Mouse (Mus musculus) liver (tissue): ENCODE results near the gene Cfap74.

Experiments used
- DNase-seq: peaks from one replicate; pipeline ENCODE4 v3.0.0-alpha.2; 2020; ENCODE audit warnings: mixed read lengths

Gene Cfap74

DNA sequence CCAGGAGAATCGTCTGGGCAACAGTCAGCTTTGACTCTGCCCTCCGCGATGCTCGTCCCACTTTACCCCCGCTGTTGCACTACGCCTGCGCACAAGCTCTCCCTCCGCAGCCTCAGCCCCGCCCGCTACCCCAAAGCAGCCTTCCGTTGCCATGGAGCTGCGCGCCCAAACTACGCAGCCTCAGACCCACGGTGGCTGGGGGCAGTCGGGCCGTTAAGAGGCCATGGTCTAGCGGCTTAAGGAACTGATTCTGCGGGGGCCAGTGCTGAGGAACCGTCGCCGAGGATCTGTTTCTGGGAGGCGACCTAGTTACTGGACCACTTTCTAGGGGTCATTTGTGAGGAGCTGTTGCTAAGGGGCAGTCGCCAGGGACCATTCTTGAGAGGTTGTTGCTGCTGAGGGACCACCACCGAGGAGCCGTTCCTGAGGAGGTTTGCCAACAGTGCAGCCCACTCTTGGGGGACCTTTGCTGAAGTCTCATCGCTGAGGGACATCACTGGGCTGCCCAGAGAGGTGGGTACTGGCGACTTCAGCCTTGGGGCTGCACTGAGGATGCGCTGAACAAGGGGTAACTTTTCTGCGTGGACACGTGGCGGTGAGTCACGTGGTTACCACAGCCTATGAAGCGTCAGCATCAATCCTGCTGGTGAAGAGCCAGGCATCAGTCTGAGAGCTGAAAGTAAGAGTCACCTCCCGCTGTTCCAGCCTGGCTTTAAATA lies at the start of gene Cfap74:
Gene Cfap74 (plus strand): TSS at position 133 of the 719 bp plus-strand sequence.
- DNase-seq, result peak; percentile 58

DNA sequence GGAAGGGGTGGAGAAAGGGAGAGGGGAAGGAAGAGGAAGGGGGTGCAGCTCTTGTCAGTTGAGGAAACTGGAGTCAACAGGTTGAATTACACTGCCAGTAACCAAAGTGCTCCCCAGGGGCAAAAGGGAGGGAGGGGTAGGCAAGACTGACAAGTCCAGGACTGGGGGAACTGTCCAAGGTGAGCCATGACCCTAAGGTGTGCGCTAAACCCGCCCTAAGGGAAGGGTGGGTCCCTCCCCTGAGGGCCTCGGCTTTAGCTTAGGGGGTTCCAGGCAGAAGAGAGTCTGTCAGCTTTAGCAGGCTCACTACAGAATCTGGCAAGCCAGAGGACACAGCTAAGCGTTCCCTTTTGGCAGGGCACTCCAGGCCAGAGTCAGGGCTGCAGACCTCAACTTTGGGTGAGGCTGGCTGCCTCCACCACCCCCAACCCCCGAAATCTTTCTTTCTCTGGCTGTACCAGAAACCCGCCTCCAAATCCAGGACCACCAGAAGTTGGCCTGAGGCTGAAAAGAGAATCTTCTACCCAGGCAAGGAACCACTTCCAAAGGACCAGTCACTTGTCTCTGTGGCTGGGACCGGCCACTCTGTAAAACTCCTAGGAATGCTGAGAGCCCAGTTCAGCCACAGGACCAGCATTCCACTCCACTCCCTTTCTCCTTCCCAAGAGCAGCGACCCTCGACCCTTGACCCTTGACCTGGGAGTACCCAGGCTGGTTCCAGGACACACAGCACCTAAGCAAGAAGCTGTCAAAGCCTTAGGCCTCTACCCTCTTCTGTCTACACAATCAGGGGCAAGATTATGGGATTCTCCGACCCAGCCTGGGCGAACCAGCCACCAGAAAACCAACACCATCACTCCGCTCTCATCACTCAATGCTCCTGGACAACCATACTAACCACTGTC lies 49.2 kb upstream of the Cfap74 start:
- no peak for DNase-seq

DNA sequence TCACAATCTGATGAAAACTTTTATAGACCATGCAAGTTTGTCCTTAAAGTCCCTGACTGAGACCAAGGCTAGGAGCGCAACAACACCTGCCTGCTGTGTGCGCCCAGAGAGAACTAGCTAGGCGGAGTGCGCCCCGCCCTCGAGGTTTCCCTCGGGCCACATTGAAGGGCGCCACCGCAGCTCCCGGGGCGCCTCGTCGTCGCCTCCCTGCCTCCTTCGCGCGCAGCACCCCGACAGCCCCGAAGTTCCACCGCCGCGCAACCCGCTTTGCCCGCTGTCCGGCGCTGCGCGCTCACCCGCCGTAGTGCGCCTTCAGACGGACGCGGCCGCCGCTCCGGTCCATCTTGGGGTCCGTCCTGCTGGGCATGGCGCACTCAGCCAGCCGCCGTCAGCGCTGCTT lies 48.1 kb upstream of the Cfap74 start:
- no peak for DNase-seq

GRCm38 (mm10) chr4:155361303-155361791 lies 47.6 kb upstream of the Cfap74 start, which contains the start of gene Prkcz:
TSS of gene Prkcz (minus strand) at chr4:155361361.
- peak; percentile 74 for DNase-seq

GRCm38 (mm10) chr4:155362443-155362842 lies 46.5 kb upstream of the Cfap74 start:
- no peak for DNase-seq

DNA sequence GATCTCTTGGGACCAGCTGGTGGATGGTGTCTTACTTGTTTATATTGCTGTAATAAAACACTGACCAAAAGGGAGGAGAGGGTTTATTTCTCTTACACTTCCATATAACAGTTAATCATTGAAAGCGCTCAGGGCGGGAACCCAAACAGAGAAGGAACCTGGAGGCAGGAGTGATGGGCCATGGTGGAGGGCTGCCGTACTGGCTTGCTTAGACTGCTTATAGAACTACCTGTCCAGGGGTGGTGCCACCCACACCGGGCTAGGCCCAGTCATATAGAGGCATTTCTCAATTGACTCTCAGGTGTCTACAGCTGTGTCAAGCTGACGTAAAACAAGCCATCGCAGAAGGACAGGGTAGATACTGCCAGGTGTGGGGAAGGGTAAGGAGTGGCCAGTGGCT lies 42.2 kb upstream of the Cfap74 start:
- no peak for DNase-seq

DNA sequence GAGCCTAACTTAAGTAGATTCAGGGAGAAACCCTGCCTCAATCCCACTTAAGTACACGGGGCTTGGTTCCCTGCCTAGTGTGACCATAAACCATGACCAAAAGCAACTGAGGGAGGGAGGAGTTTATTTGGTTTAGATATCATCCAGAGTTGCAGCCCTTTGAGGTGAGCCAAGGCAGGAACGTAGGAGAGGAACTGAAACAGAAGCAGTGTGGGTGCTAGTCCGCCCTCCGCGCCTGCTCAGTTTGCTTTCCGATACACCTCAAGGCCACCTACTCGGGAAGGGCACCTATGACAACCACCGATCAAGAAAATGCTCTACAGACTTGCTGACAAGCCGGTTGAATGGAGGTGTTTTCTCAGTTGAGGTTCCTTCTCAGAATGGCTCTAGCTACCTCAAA lies 41.3 kb upstream of the Cfap74 start:
- DNase-seq, result no peak

- DNase-seq, result peak; percentile 55
Measured at GRCm38 (mm10) chr4:155368684-155369083, 40.3 kb upstream of the Cfap74 start.

- peak; percentile 32 for DNase-seq
Measured at GRCm38 (mm10) chr4:155370737-155371715, 38.0 kb upstream of the Cfap74 start.

DNA sequence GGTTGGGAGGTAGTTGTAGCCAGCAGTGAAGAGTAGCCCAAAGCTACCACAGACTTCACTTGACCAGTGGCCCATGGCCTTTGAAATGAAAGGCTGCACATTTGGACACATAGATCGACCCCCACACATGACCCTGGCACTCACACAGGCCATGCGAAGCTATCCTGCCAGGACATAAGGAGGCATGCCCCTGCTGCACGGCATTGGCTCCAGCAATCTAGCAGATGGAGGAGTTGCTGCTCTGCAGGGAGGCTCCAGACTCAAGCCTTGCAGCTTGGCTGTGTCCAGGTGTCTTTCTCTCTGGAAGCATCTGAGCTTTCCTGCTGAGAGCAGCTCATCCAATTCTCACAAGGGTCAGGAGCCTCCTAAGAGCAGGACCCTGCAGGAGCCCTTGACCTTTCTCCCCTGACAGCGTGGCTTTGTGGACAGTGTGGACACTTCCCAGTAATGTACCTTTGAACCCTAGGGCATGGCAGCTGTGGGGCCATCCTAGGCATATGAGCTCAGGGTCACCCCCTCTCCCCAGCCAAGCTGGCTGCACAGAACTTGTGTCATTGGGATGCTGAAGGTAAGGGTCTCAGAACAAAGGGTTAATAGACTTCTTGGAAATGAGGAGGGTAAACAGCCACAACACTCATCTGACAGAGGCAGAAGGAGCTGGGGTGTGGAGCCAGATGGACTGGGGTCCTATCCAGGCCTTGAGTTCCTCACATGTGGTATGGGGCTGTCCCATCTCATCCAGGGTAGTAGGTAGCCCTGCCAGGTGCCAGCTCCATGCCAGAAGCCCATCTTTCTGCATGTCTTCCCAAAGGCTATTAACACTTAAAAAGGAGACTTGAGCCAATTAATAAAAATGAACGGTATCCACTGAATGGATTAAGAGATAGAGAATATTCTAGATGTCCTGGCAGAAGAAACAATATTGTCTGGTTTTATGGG lies 36.9 kb upstream of the Cfap74 start:
- DNase-seq, result no peak

DNA sequence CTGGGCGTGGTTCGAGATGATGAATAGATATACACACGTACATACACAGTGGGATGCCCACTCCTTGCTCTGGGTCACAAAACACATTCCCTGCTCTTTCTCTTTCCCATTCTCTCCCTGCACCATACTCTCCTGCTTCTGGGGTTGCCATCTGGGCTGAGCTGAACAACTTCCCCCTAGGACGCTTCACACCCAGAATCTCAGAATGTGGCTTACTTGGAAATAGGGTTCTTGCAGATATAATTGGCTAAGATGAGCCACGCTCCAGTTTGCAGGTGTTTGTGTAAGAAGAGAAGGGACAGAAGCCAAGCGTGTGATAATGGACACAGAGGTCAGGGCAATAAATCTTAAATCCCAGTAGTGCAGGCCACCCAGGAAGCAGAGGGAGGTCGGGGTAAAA lies 27.0 kb upstream of the Cfap74 start:
- DNase-seq, result no peak

DNA sequence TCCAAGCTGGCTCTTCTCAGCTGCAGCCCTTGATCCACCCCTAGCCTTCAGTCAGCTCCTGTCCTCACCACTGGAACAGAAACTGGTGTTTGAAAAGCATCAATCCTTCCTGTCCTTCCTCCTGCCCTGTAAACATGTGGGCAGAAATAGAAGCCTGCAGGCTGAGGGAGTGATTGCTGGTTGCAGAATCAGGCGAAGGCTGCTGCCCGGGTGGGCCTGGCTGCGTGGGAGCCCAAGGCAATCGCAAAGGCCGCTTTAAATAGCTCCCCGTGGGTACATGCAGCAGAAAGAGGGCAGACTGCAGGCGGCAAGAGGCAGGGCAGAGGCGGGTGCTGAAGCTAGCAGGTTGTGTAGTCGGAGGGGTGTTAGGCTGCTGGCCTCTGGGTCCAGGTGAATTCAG lies 26.2 kb upstream of the Cfap74 start:
- DNase-seq, result no peak

DNA sequence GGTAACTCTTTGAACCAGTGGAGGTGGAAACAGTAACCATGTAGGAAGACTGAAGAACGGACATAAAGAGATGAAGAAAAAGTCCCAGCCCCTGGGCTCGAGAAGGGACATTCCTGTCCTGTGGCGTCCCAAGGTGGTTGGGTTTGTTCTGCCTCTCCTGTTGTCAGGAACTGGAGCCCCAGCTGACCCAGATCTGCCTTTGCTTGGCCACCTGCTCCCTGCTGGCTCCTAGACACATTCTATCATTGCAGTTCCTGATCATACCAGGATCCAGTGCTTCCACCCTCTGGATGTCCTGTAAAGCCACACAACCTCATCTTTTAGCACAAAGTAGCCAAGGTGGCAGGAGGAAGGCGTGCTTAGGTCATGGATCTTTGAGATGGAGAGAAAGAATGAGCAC lies 25.7 kb upstream of the Cfap74 start:
- DNase-seq, result no peak

DNA sequence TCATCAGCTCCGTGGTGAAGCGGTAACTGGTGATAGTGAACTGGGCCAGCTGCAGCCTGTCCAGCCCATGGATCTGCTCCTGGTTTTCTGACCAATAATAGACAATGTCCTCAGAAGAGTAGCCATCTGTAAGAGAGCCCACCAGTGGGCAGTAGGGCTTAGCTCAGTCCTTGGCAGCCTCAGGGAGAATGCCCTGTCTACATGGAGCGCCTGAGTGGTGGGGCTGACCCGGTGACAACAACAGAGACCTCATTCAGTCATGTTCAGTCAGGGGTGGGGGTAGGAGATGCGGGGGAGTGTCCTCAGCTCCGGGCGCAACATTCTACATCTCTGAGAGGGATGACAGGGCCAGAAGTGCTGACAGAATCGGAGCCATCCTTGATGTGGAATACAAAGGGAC lies 21.8 kb upstream of the Cfap74 start:
- DNase-seq, result no peak

DNA sequence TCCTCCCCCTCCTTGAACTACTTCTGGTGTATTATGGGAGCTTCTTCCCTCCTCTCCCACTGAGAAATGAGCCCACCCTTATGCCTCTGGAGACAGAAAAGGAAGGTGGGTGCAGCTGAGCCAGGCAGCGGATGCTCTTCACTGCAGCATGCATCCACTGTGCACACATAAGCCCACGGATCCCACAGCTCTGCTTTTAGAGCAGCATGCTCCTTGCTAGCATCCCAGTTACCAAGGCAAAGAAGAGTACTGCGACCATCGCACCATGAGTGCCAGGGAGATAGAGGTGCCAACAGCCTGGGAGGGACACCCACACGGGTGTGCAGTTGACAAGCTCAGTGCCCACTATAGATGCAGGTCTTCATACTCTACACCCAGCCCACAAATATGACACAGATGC lies 13.5 kb upstream of the Cfap74 start:
- DNase-seq, result no peak

GRCm38 (mm10) chr4:155396751-155397150 lies 12.2 kb upstream of the Cfap74 start:
- no peak for DNase-seq

GRCm38 (mm10) chr4:155397511-155398221 lies 11.3 kb upstream of the Cfap74 start, which contains the start of gene Gabrd:
TSS of gene Gabrd (minus strand) at chr4:155398112.
- peak; percentile 43 for DNase-seq

- no peak for DNase-seq
Measured at GRCm38 (mm10) chr4:155398222-155398540, 10.8 kb upstream of the Cfap74 start.

DNA sequence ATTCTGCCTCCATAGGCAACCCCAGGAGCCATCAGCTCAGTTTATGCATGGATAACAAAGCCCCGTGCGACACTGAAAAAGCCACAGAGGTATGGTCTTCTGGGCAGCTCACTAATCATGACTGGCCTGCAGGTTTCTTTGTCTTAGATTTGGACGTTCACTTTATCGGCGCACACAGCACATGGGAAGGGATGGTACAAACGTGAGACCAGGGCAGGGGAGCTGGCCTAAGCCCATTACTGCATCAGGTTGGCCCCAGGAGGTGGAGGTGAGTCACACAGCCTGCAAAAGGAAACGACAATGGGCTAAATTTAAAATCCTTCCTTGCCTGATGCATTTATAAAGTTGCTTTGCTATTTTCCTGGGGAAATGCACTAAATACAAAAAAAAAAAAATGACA lies 7.9 kb upstream of the Cfap74 start:
- no peak for DNase-seq

DNA sequence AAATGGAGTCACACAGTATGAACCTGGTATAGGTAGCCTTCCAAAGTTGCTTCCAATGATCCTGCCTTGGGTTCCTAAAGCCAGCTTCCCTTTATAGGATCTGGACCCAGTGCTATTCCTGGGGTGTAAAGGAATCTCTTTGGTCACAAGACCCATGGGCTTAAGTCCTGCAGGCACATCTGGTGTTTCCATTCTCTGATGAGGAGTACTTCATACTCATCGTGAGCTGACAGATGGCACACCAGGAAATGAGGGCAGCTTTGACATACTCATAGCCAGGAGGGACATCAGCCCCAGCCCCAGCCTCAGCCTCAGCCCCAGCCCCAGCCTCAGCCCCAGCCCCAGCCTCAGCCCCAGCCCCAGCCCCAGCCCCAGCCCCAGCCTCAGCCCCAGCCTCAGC lies 6.5 kb upstream of the Cfap74 start:
- DNase-seq, result no peak

GRCm38 (mm10) chr4:155408695-155409057 lies 314 bp upstream of the Cfap74 start:
- no peak for DNase-seq
